Mouse (Mus musculus) lung, embryonic 16.5 days (tissue): ENCODE data around the gene Dppa3. TPM values are rescaled to one million over a fixed set of nuclear protein-coding genes. Genes with fewer than 3 reads are reported as not detected.

Experiments used
- ATAC-seq: fragments of 200-750 bp; cut with Nextera tagmentation; 2 replicates; pipeline ENCODE4 v1.8.0; 2017; ENCODE audit warnings: low read depth, mild to moderate bottlenecking, moderate library complexity
- H3K27ac ChIP-seq: fragments of 300-500 bp; sonication (generic); 2 replicates; pipeline ENCODE4 v1.5.1; 2014; ENCODE audit warnings: mild to moderate bottlenecking, control low read depth, low read length
- H3K27me3 ChIP-seq: fragments of 300-500 bp; sonication (generic); 2 replicates; pipeline ENCODE4 v1.6.1; 2014; ENCODE audit warnings: low read depth, low read length, mixed read lengths; ENCODE audit not compliant: control insufficient read depth, insufficient read depth
- H3K36me3 ChIP-seq: fragments of 300-500 bp; sonication (generic); 2 replicates; pipeline ENCODE4 v1.6.1; 2014; ENCODE audit warnings: low read length; ENCODE audit not compliant: control insufficient read depth, insufficient read depth
- H3K4me1 ChIP-seq: fragments of 300-500 bp; sonication (generic); replicated peaks from 2 replicates; pipeline ENCODE4 v1.6.1; 2014; ENCODE audit warnings: low read length, mixed read lengths; ENCODE audit not compliant: control insufficient read depth, insufficient read depth
- H3K4me2 ChIP-seq: fragments of 300-500 bp; sonication (generic); 2 replicates; pipeline ENCODE4 v1.6.1; 2014; ENCODE audit warnings: low read depth, low read length, control low read depth
- H3K4me3 ChIP-seq: fragments of 300-500 bp; sonication (generic); 2 replicates; pipeline ENCODE4 v1.5.1; 2014; ENCODE audit warnings: mild to moderate bottlenecking, low read length, control low read depth
- H3K9ac ChIP-seq: fragments of 300-500 bp; sonication (generic); 2 replicates; pipeline ENCODE4 v1.6.1; 2014; ENCODE audit warnings: low read length, control low read depth
- H3K9me3 ChIP-seq: fragments of 300-500 bp; sonication (generic); 2 replicates; pipeline ENCODE4 v1.6.1; 2016; ENCODE audit warnings: low read length; ENCODE audit not compliant: control insufficient read depth
- WGBS: fragments of 180-500 bp; shearing (Covaris S2); extraction: QIAGEN DNeasy Blood & Tissue Kit; methylation state at CpG from one replicate; pipeline ENCODE4 v1.1.7; 2014; 5-methylcytosine and 5-hydroxymethylcytosine counted together
- polyA plus RNA-seq: library from polyadenylated mRNA; unstranded; fragments of >200 nt; fragmentation: Nextera tagmentation; extraction: Ambion mirVana; gene quantifications from 2 replicates; pipeline ENCODE4 v1.2.1, GENCODE M21; 2015

The Dppa3 gene
- polyA plus RNA-seq, 1 experiment from 2014 or later = 0.39 TPM

DNA sequence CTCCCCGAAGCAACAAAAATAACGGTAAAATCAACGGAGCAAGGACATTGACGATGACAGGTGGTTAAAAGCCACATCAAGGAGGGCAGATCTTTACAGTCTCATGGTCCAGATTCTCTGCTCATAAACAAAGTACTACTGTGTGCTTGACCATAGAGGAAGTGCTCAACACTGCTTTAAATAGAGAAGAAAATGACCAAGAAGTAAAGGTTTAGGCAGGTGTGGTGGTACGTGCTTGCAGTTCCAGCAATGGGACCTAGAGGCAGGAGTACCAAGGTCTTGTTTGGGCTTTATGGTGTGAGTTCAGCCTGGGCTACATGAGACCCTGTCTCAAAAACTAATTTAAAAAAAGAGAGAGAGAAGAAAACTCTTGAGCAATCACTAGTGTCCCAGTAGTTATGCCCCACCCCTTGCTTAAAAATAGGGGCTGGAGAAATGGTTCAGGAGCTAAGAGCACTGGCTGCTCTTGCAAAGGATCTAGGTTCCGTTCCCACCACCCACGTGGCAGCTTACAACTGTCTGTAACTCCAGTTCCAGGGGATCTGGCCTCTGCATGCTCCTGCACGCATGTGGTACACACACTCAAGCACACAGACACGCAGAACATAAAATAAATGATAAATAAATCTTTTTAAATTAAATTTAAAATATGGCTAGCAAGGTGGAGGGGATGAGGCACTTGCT, 27.0 kb upstream of the Dppa3 start:
- ATAC-seq = no peak
- no peaks in the 10 kb centered on the region for H3K27me3 ChIP-seq
- H3K4me3 ChIP-seq = no peak overlapping the region
- H3K36me3 ChIP-seq = no peaks in the 10 kb centered on the region
- WGBS = 83% methylated on average over 9 of the region's 9 CpGs
- no peak overlapping the region for H3K4me2 ChIP-seq
- no peaks in the 10 kb centered on the region for H3K9me3 ChIP-seq
- no peaks in the 10 kb centered on the region for H3K4me1 ChIP-seq
- H3K27ac ChIP-seq = no peak overlapping the region
- no peak overlapping the region for H3K9ac ChIP-seq

DNA sequence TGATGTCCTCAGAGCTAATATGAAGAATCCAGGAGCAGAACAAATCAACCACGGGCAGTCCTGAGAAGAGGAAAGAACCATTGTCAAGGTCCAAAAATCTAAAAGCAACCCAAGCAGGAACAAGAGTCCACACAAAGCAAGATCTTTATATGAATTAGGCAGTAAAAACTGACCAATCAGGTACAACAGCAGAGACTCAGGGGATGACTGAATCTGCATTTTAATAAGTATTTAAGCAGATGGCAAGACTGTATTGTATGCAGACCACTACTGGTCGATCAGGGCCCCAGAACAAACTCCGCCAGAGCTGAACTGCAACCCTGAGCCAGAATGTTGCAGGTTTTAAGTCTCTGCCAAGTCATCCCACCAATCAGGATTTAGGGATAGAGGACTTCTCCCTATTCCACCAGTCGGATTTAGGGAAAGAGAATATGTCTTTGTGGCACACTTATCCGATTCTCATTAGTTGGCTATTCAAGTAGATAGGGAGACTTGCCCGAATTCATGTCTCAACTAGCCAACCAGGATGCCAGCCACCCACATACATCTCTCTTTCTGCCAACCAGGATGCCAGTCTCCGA, 26.1 kb upstream of the Dppa3 start:
- H3K4me3 ChIP-seq = no peak overlapping the region
- WGBS = 78% methylated on average over 7 of the region's 7 CpGs
- H3K4me2 ChIP-seq = no peak overlapping the region
- no peaks in the 10 kb centered on the region for H3K4me1 ChIP-seq
- H3K9ac ChIP-seq = no peak overlapping the region
- no peak overlapping the region for H3K27ac ChIP-seq
- ATAC-seq = no peak
- H3K27me3 ChIP-seq = no peaks in the 10 kb centered on the region
- no peaks in the 10 kb centered on the region for H3K9me3 ChIP-seq
- H3K36me3 ChIP-seq = no peaks in the 10 kb centered on the region

DNA sequence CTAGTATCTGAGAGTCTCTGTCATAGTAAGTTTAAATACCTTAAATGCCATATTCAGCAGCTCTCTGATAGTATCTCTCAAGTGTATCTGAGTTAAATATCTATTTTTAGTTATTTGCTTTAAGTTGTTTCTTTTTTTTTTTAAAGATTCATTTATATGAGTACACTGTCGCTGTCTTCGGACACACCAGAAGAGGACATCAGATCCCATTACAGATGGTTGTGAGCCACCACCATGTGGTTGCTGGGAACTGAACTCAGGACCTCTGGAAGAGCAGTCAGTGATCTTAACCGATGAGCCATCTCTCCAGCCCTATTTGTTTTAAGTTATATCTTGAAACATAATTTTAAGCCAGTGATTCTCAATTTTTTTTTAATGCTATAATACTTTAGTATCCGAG, 25.2 kb upstream of the Dppa3 start:
- Histone ChIP-seq H3K9ac (no peak overlapping the region), H3K27ac (no peak overlapping the region), H3K27me3 (no peaks in the 10 kb centered on the region), H3K4me3 (no peak overlapping the region), H3K9me3 (no peaks in the 10 kb centered on the region), H3K4me2 (no peak overlapping the region), H3K36me3 (no peaks in the 10 kb centered on the region), H3K4me1 (no peaks in the 10 kb centered on the region)
- ATAC-seq = no peak
- 77% methylated on average over 4 of the region's 4 CpGs for WGBS

DNA sequence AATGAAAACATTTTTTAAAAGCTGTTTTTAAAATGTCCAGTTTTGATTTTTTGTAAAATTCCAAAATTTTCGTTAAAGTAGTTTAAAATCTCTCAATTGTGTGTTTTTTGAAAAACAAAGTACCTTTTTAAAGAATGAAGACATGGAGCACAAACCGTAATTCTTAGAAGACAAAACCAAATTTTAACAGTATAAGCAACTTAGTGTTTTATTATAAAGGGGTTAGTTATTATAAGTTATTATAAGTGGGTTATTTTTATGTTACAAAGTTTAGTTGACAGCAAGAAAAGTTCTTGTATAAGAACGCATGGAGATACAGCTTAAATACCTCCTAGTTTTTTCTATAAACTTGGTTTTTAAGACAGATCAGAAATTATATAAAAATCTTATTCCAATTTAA, 24.6 kb upstream of the Dppa3 start:
- Histone ChIP-seq H3K4me2 (peak overlapping the region; percentile 56), H3K4me3 (peak overlapping the region; percentile 61), H3K4me1 (no peaks in the 10 kb centered on the region), H3K27ac (no peak overlapping the region), H3K9ac (peak overlapping the region; percentile 71), H3K27me3 (no peaks in the 10 kb centered on the region), H3K9me3 (no peaks in the 10 kb centered on the region), H3K36me3 (no peaks in the 10 kb centered on the region)
- no peak for ATAC-seq
- WGBS = 77% methylated on average over 3 of the region's 3 CpGs

DNA sequence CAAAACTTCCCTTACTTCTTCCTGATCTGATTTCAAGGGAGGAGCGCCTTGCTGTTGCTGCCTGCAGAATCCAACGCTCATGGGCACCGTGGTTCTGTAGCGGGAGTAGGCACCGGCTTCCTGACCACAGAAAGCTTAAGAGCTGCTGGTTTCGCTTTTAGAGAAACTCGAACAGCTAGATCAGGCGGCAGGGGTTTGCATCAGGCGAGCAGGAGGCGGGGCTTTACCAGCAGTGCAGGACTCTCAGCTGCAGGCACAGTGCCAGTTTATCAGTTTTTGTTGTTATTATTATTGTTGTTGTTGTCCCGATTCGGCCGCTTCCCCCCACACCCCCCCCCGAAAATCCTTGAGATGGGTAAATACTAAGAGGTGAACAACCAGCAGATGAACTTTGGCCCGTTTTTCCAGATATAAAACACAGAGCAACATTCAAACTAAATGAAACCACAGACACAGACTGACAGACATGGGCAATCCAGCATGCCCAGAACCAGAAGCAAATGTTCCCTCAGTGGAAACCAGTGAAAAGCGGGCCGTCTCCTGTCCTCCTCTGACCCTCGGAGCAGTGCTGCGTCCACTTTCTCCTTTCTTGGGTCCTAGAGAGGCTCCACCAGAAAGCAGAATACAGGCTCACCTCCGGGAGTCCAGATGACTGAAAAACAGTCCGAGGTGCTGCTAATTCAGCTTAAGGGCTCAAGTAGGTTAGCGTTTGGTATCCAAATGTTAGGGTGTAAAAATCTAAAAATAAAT, 23.8 kb upstream of the Dppa3 start, which contains the start of gene Apobec1:
Gene Apobec1, minus strand, starts transcription at position 203 of the 750 bp plus-strand sequence.
- peak; percentile 91 for ATAC-seq
- Histone ChIP-seq H3K36me3 (no peaks in the 10 kb centered on the region), H3K27me3 (no peaks in the 10 kb centered on the region), H3K9ac (peak within 1 kb of the TSS; percentile 71), H3K27ac (peak within 1 kb of the TSS; percentile 84), H3K9me3 (no peaks in the 10 kb centered on the region), H3K4me3 (peak within 1 kb of the TSS; percentile 61), H3K4me1 (no peaks in the 10 kb centered on the region), H3K4me2 (peak within 1 kb of the TSS; percentile 56)
- 3% methylated on average over 22 of the region's 22 CpGs for WGBS

DNA sequence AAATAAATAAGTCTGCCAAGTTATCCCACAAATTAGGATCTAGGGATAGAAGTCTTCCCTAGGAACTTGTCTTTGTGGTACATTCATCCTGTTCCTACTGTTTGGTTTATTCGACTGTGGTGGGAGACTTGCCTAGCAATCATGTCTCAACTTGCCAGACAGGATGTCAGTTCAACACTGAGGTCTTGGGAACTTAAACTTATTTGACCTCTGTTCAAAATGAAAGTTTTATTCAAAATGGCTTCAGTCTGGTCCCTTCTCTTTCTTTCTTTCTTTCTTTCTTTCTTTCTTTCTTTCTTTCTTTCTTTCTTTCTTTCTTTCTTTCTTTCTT, 23.3 kb upstream of the Dppa3 start:
- peak overlapping the region; percentile 56 for H3K4me2 ChIP-seq
- no peak overlapping the region; the same call in 1 of the 2 replicates for H3K9ac ChIP-seq
- no peaks in the 10 kb centered on the region for H3K9me3 ChIP-seq
- H3K4me1 ChIP-seq = no peaks in the 10 kb centered on the region
- peak; percentile 20; the same call in 1 of the 2 replicates for ATAC-seq
- H3K4me3 ChIP-seq = peak overlapping the region; percentile 61
- H3K27ac ChIP-seq = peak overlapping the region; percentile 84
- H3K27me3 ChIP-seq = no peaks in the 10 kb centered on the region
- no peaks in the 10 kb centered on the region for H3K36me3 ChIP-seq
- 5% methylated on average over 1 of the region's 1 CpGs for WGBS

DNA sequence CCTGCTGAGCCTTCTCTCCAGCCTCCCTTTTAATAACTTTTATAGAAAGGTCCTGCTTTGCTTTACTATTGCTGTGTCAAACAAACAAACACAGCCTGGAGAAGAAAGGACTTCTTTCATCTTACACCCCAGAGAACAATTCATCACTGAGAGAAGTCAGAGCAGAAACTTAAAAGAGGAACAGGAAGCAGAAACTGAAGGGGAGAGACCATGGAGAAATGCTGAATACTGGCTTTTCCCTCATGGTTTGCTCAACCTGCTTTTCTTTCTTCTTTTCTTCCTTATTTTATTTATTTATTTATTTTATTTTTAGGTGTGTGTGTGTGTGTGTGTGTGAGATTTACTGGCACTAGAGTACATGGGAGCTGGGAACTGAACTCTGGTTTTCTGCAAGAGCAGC, 21.9 kb upstream of the Dppa3 start:
- no peaks in the 10 kb centered on the region for H3K36me3 ChIP-seq
- H3K4me3 ChIP-seq = no peak overlapping the region
- no peak overlapping the region for H3K9ac ChIP-seq
- no peak overlapping the region for H3K27ac ChIP-seq
- no peak for ATAC-seq
- H3K4me2 ChIP-seq = no peak overlapping the region
- H3K4me1 ChIP-seq = no peaks in the 10 kb centered on the region
- no peaks in the 10 kb centered on the region for H3K9me3 ChIP-seq
- no peaks in the 10 kb centered on the region for H3K27me3 ChIP-seq

DNA sequence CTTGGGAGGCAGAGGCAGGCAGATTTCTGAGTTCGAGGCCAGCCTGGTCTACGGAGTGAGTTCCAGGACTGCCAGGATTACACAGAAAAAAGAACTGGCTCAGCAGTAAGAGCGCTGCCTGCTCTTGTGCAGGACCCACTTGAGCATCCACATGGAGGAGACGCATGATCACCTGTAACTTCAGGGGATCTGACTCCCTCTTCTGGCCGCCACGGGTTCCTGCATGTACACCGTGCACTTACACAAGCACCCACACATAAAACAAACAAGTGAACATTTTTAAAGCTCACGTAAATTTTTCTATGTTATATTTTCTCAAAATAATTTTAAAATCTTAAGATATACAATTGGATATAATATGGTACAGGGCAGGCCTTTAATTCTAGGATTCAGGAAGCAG, 20.7 kb upstream of the Dppa3 start:
- Histone ChIP-seq H3K4me2 (no peak overlapping the region), H3K27me3 (no peaks in the 10 kb centered on the region), H3K9me3 (no peaks in the 10 kb centered on the region), H3K9ac (no peak overlapping the region), H3K4me1 (no peaks in the 10 kb centered on the region), H3K4me3 (no peak overlapping the region), H3K36me3 (no peaks in the 10 kb centered on the region), H3K27ac (no peak overlapping the region)
- no peak for ATAC-seq
- WGBS = 81% methylated on average over 8 of the region's 8 CpGs

DNA sequence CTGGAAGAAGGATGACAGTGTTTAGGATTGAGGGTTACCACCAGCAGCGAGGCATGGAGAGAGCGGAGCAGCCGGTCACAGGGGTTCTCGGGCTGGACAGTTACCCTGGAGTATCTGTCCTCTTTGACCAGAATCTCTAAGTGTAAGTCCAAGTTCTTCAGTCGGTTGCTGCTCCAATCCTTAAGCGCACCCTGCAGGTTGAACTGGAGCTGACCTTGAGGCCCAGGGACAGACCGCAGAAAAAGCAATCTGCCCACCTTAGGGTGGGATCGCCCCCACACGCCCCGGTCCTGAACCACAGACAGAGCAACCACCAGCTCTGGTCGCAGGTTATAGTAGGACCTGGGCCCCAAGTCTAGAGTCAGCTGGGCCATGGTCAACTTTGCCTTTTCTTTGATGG, 19.5 kb upstream of the Dppa3 start:
- no peaks in the 10 kb centered on the region for H3K9me3 ChIP-seq
- H3K36me3 ChIP-seq = no peaks in the 10 kb centered on the region
- no peak overlapping the region for H3K4me3 ChIP-seq
- no peak for ATAC-seq
- no peak overlapping the region for H3K9ac ChIP-seq
- H3K27me3 ChIP-seq = no peaks in the 10 kb centered on the region
- H3K27ac ChIP-seq = no peak overlapping the region
- no peak overlapping the region for H3K4me2 ChIP-seq
- H3K4me1 ChIP-seq = no peaks in the 10 kb centered on the region
- WGBS = 90% methylated on average over 11 of the region's 11 CpGs
